Mouse (Mus musculus) bone marrow, adult 2 months (tissue): Measurements from ENCODE around the gene Cnr2. TPM values are rescaled to one million over a fixed set of nuclear protein-coding genes. Genes with fewer than 3 reads are reported as not detected.

Source experiments
- H3K27ac ChIP-seq: fragments of 200-500 bp; 2 replicates; pipeline ENCODE4 v1.5.1; 2012; ENCODE audit warnings: low read depth, mild to moderate bottlenecking, control low read depth, inconsistent platforms, low read length; ENCODE audit not compliant: control insufficient read depth, poor library complexity, insufficient read depth
- H3K4me1 ChIP-seq: fragments of 200-500 bp; 2 replicates; pipeline ENCODE4 v1.6.1; 2011; ENCODE audit warnings: low read length; ENCODE audit not compliant: control insufficient read depth, insufficient read depth
- H3K4me3 ChIP-seq: fragments of 200-500 bp; replicated peaks from 2 replicates; pipeline ENCODE3; 2011; ENCODE audit warnings: mild to moderate bottlenecking, low read depth, low read length, control low read depth; ENCODE audit not compliant: control insufficient read depth
- CTCF ChIP-seq: fragments of 200-500 bp; IDR thresholded peaks from 2 replicates; pipeline ENCODE4 v1.5.1; 2011; ENCODE audit warnings: low read length, control low read depth; ENCODE audit not compliant: control insufficient read depth, insufficient read depth
- POLR2A ChIP-seq: fragments of 200-500 bp; IDR thresholded peaks from 2 replicates; pipeline ENCODE4 v1.6.1; 2011; ENCODE audit warnings: low read depth, mild to moderate bottlenecking, control low read depth, low read length, borderline replicate concordance; ENCODE audit not compliant: control insufficient read depth
- WGBS: fragments of 180-500 bp; shearing (Covaris S2); methylation state at CpG from one replicate; pipeline ENCODE4 v1.1.7; 2018; 5-methylcytosine and 5-hydroxymethylcytosine counted together
- polyA plus RNA-seq: library from polyadenylated mRNA; stranded (reverse); fragments of >200 nt; gene quantifications from 2 replicates; pipeline ENCODE4 v1.2.4, GENCODE M21; 2011; ENCODE audit warnings: low replicate concordance; ENCODE audit not compliant: missing spikeins, insufficient read depth, insufficient read length

Cnr2 gene
- polyA plus RNA-seq, 1 experiment = 12.2 TPM

DNA sequence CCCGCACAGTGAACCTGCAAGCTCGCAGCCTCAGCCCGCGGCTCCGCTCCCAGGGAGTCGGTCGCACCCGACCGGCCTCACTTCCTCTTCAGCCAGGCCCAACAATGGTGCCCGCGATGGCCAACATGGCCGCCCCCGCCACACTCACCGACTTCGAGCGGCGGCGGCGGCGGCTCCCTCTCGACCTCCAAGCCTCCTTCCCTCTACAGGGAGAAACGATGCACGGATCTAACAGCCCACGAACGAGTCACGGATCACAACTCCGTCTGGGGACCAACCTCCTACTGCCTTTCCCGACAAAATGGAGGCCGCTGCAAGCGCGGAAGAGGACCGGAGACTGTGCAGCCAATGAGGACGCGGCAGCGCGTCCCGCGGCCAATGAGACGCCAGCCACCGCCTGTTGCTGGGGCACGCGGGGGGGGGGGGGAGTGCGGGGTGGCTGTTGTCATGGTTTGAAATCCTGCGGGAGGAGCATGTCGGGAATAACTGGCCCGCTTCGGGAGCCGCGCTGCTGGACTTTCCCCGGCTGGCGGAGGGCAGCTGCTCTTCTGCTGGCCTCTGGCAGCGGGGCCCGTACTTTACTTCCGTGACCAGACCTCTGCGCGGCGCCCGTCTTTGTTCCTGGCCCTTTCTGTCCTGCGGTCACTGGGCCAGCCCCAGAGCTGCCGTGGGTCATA lies 21.5 kb upstream of the Cnr2 start, which contains the start of gene Pnrc2:
Gene Pnrc2 (minus strand): TSS at position 325 of the 677 bp plus-strand sequence.
- under 1% methylated on average over 59 of the region's 60 CpGs for WGBS
- TF ChIP-seq CTCF = no peak
- TF ChIP-seq POLR2A = peak; percentile 73
- peak within 1 kb of the TSS; percentile 99 for H3K27ac ChIP-seq
- H3K4me1 ChIP-seq = peaks cover 10% of the 10 kb centered on the region
- peak within 1 kb of the TSS; percentile 73 for H3K4me3 ChIP-seq

- no peak for TF ChIP-seq POLR2A
- no peak for TF ChIP-seq CTCF
- H3K27ac ChIP-seq = peak overlapping the region; percentile 84
- 47% methylated on average over 10 of the region's 10 CpGs for WGBS
- H3K4me1 ChIP-seq = peaks cover 10% of the 10 kb centered on the region
- H3K4me3 ChIP-seq = no peak overlapping the region
Measured at GRCm38 (mm10) chr4:135874564-135875535, 20.3 kb upstream of the Cnr2 start.

DNA sequence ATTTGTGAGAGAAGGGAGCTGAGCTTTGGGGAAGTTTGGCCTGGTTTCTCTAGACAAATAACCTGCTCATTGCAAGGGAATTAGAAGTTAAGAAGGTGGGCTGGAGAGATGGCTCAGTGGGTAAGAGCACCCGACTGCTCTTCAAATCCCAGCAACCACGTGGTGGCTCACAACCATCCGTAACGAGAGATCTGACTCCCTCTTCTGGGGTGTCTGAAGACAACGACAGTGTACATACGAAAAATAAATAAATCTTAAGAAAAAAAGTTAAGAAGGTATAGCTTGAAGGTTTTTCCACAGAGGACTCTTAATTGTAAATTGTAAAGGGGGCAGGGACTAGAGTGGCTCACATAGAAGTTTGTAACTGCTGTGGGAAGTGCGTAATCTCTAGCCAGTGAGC lies 19.6 kb upstream of the Cnr2 start:
- 17% methylated on average over 7 of the region's 7 CpGs for WGBS
- Histone ChIP-seq H3K4me3 (no peak overlapping the region), H3K27ac (peak overlapping the region; percentile 84), H3K4me1 (peaks cover 10% of the 10 kb centered on the region)
- no peak for TF ChIP-seq POLR2A
- TF ChIP-seq CTCF = no peak

DNA sequence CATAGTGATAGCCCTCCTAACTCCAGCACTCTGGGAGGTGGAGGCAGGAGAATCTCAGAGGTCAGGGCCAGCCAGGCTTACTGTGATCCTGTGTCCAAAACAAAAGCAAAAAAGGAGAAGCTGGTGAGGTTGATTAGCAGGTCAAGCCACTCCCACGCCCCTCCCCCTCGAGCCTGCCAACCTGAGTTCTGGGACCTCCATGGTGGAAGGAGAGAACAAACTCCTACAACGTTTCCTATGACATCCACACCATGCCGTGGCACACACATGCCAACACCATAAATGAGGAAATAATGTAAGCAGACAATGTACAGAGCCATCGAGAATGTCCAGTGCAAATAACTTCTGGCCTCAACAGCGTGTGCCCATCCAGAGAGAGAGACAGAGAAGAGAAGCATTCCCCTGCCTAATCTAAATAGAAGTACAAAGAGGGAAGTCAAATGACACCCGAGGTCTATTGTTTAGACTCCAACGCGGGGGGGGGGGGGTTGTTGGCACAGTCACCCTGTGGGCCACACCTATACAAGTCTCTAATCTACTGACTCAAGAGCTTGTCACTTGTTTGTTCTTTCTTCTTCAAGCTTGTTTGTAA lies 19.1 kb upstream of the Cnr2 start:
- TF ChIP-seq POLR2A (no peak), CTCF (no peak)
- WGBS = 0% methylated on average over 9 of the region's 9 CpGs
- Histone ChIP-seq H3K4me1 (peaks cover 10% of the 10 kb centered on the region), H3K27ac (peak overlapping the region; percentile 84), H3K4me3 (peak overlapping the region; percentile 52)

- WGBS = under 1% methylated on average over 16 of the region's 16 CpGs
- peak overlapping the region; percentile 19 for H3K4me3 ChIP-seq
- no peak for TF ChIP-seq CTCF
- peak; percentile 41; the same call in 1 of the 2 replicates for TF ChIP-seq POLR2A
- peak overlapping the region; percentile 84 for H3K27ac ChIP-seq
- peaks cover 10% of the 10 kb centered on the region for H3K4me1 ChIP-seq
Measured at GRCm38 (mm10) chr4:135876583-135877020, 18.6 kb upstream of the Cnr2 start.

DNA sequence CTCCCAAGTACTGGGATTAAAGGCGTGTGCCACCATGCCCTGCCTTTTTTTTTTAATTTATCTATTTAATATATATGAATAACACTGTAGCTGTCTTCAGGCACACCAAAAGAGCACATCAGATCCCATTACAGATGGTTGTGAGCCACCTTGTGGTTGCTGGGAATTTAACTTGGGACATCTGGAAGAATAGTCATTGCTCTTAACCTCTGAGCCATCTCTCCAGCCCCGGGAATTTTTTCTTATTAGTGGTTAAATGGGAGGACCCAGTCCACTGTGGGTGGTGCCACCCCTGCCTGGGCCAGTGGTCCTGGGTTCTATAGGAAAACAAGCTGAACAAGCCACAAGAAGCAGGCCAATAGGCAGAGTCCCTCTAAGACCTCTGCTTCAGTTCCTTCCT lies 17.5 kb upstream of the Cnr2 start:
- Histone ChIP-seq H3K4me1 (peaks cover 10% of the 10 kb centered on the region), H3K4me3 (no peak overlapping the region), H3K27ac (no peak overlapping the region)
- 54% methylated on average over 2 of the region's 2 CpGs for WGBS
- no peak for TF ChIP-seq POLR2A
- no peak for TF ChIP-seq CTCF

DNA sequence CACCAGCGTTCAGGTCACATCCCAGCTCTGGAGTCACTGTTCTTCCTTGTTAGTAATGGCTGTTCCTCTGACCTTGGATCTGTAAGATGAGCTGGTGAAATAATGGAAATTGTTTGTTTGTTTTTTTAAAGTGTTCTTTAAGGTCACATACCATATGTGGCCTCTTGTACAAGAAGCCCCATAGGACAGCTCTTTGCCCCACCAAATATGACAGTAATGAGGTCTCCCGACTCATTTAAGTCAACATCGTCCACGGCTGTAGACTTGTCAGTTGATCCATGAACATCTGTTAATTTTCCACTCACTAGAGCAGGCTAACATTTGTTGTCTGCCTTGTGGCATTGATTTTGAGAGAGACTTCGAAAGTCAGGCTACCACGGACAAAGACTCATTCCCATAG lies 16.2 kb upstream of the Cnr2 start:
- 86% methylated on average over 6 of the region's 6 CpGs for WGBS
- no peak overlapping the region for H3K27ac ChIP-seq
- no peak overlapping the region for H3K4me3 ChIP-seq
- no peak for TF ChIP-seq CTCF
- no peak for TF ChIP-seq POLR2A
- H3K4me1 ChIP-seq = peaks cover 10% of the 10 kb centered on the region

GRCm38 (mm10) chr4:135880018-135880417 lies 15.2 kb upstream of the Cnr2 start:
- TF ChIP-seq POLR2A (no peak), CTCF (no peak)
- Histone ChIP-seq H3K27ac (no peak overlapping the region), H3K4me3 (no peak overlapping the region), H3K4me1 (peaks cover 8% of the 10 kb centered on the region; the same call in 1 of the 2 replicates)
- 88% methylated on average over 6 of the region's 6 CpGs for WGBS
